Mouse (Mus musculus): ENCODE data around the gene Itpkb.
"Not testable (repeated sequence)": the region's sequence is repeated elsewhere in the genome, so short reads cannot be mapped to it uniquely, and the experiment has no call there.

Gene Itpkb

DNA sequence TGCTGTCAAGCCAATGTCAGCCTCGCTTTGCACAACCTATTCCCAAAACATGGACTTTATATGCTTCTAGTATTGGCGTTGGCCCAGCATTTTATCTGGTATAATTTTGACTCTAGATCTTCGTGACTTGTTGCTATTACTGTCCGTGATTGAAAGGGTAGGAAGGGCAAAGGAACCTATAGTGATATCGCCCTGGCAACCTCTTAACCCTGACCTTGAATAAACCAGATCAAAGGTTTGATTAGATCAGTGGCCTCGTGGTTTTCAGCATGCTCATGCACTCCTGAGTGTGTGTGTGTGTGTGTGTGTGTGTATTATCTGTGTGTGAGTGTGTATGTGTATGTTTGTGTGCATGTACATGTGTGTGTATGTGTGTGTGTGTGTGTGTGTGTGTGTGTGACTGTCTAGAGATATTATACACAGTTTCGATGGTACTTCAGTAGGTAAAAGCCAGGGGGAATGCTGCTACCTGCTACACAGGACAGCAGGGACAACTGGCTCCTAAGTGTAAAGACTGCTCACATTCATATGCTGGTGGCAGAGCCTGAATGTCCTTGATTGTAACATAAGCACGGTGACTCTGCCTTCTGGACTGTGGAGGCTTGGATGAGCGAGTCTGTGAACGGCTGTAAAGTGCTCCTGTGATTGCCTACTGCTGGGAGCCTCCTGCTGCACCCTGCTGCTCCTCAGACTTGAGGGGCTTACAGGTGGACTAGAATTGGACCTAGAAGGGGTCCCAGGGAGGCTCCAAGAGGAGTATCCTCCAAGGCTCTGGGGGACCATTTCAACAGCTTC, 40.8 kb downstream of the Itpkb start:
- no peak for DNase-seq

DNA sequence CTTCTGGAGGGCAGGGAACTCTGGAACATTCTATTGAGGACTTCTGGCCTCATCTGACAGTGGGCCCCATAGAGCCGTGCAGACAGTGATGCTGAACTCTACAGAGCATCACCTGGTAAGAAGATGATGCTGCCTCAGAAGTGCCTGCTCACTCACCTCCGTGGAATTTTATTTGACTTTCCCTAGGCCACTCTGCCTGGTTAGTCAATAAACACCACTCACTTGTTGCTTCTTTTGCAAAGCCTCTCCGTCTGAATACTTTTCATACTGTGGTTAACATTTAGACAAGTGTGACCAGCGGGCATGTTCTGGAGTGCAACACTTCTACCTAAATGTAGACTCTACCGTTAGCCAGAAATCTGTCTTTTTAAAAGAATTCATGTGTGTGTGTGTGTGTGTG, 42.0 kb downstream of the Itpkb start:
- DNase-seq: not testable (repeated sequence)

DNA sequence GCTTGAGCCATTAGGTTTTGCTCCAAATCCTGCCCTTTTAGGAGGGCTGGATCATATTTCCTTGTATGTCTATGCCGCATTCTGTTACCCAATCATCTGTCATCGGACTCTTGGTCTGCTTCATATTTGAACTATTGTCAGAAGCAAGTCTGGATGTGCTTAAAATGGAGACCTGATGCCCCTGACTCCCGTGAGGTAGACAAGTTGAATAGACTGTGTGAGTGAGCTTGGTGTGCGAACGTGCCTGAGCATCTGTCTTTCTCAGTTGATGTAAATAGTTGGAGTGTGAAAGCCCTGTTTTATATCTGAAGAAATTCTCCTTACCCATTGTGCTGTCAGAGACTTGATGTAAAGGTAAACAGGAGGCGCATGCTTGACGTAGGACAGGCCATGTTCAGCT, 46.3 kb downstream of the Itpkb start:
- no peak for DNase-seq

DNA sequence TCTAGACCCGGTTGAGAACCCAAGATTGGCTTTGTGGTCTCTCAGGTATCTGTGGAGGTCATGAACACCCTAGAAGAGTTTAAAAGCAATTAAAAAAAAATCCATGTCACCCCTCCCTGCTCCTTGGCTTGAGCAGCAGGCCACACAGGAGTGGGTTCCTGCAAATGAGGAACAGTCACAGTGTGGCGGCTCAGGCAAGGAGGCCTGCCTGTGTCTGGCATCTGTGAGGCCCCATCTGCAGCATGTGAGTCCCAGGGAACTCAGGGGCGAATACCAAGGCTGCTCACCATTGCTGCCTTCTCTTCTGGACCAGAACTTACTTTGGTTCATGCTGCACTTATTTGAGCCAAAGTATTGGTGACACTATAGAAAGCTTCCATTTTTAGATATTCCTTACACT, 49.3 kb downstream of the Itpkb start:
- no peak for DNase-seq

DNA sequence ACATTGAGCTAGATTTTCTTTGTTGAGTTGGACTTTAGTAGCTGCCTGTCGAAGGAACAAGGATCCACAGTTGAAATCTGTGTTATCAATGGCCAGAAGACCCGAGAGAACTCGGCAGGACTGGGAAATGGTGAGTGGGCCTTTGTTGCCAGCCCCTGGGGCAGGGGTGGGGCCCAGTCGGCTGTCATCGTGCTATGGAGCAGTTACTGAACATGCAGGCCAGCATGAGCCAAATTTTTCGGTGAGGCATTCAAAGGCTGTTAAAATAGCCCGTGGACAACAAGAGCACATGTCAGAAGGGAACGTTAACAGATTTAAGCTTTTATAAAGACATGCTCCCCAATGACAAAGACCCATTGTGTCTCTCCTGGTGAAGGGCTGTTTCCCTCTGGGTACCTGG, 52.1 kb downstream of the Itpkb start:
- peak in 1 of 2 experiments; percentile 43 for DNase-seq

DNA sequence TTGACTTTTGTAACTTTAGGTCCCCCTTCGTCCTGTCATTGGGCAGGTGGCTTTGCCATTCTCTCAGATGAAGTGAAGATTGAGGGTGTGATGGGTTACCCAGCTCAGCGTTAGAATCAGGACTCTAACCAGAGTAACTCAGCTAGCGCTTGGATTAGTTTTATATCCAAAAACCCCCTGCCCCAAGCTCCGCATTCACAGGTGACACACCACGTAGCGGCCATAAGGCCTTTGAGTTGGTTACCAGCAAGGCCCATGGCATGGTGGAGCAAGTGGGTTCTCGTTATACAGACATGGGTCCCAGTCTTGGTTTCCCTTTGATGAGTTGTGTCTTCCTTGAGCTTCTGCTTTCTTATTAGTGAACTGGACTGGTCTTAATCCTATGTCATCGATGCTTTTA, 53.6 kb downstream of the Itpkb start:
- DNase-seq: no peak

DNA sequence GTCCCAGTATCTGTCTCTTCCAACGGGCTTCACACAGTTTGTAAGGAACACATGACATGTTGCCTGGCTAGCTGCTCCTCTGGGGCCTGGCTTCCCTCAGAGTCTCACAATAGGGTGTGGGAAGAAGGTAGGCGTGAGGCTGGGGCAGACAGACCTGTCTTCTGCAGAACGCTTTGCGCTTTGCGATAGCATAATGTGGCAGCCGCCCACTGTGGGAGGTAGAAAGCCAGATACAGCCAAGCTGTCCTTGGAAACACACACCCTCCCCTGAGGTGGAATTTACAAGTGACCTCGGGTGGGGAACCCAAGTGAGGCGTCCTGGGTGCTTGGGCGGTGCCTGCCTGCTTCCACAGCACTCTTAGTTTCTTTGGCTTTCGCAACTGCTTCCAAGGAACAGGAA, 54.2 kb downstream of the Itpkb start:
- no peak for DNase-seq

DNA sequence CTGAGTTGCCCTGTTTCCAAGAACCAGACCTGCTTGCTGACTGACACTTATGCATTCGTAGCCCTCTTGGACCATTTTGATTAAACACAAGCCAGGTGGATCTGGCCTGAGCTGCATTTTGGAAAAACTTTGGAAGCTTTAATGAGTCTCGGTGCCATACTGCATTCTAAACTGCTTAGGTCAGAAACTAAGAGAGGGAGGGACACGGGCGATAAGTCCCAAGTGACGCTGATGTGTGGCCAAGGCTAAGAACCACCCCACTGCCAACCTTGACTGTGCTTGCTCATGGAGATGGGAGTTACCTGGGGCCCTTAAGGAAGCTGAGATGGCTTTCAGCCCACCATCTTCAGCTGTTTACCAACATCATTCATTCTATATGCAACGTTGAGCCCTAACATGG, 55.0 kb downstream of the Itpkb start:
- no peak for DNase-seq

DNA sequence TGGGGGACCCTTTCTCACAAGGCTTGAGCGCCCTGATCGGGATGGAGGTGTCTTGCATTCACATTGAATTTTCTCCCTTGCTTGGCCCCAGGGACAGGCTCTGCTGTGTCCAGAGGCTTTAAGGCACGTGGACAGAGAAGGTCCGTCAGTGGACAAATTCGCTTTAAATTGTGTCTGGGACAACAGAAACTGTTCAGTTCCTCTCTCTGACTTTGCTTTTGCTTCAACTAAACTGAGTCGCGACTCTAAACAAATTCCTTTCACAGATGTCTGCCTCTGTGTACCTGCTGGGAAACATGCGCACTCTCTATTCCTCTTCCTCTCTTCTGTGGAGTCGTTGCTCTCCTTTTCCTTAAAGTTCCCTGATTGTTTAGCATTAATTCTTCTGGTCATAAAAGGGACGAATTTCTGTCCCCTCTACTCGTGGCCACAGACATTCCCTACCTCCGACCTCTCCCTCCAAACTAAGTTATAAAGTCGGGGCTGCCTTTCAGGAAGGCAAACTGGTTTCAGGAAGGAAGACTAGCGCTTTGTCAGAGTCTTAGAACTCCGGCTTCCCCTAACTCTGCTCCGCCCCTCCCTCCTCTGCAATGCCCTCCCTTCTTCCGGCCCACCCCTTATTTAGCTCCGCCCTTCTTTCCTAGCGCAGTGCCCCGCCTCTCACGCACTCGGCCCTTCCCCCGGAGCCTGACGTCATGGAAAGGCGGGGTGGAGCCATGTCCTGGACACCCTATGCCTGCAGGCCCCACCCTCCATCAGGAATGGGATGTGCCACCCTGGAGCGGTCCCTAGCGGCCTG, 56.9 kb downstream of the Itpkb start:
- DNase-seq: peak; percentile 99 to 100

DNA sequence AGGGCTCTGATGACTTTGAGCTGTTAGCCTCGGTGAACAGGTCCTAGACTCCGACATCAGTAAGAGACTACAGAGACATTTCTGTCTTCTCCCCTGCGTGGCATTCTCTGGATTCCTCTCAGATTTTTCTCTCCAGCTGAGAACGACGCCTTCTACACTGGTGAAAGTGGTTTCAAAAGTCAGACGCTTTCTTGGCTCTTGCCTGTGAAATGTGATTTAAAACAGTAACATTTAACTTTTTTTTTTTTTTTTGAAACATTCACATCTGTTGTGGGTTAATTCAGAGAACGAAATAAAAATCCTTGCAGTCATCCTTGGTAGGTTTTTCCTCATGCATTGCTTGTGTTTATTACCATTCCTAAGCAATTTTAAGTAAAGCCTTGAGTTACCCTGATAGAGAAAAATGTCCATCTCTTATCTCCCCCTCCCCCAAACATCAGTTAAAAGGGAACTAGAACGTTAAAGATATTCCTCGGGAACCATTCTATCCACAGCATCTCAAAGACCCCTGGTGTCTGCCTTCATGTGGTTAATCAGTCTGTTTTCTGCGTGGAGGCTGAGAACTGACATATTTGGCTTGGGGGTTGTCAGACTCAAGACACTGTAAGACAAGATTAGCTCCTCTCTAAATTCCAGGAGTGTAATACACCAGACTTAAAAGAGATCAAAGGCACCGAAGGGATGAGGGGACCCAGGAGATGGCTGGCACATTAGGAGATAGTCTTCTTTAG, 57.6 kb downstream of the Itpkb start:
- DNase-seq: no peak

DNA sequence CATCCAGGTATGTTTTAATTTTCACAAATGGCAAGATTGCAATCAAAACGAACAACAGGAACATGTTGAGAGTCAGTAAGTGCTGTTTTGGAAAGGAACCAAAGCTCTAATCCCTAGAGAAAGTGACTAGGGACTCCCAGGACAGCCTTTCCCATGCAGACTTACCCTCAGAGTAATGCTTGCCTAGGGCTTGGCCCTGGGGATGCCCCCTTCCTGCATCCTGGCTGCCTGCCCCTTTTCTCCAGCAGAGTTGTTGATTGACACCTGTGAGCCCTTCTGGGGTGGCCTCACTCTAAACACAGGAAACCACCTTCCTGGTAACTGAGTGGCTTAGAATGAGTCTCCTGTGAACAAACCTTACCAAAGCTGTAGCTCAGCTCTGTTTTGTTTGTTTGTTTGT, 58.2 kb downstream of the Itpkb start:
- peak; percentile 38 to 50 for DNase-seq

DNA sequence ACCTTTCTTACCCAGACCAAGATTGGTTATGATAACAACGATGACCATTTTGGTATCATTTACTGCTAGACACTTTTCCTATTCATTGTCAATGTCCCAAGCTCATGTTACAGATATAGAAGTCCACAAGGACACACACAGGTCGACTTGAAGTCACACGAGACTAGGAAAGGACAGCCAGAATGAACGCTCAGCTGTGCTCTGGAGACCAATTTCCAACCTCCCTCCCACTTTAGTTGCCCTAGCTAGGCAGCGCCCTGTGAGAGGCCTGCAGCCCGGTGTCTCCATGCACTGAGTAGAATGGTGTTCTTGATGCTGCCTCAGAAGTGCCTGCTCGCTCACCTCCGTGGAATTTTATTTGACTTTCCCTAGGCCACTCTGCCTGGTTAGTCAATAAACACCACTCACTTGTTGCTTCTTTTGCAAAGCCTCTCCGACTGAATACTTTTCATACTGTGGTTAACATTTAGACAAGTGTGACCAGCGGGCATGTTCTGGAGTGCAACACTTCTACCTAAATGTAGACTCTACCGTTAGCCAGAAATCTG, 59.0 kb downstream of the Itpkb start:
- DNase-seq: not testable (repeated sequence)

DNA sequence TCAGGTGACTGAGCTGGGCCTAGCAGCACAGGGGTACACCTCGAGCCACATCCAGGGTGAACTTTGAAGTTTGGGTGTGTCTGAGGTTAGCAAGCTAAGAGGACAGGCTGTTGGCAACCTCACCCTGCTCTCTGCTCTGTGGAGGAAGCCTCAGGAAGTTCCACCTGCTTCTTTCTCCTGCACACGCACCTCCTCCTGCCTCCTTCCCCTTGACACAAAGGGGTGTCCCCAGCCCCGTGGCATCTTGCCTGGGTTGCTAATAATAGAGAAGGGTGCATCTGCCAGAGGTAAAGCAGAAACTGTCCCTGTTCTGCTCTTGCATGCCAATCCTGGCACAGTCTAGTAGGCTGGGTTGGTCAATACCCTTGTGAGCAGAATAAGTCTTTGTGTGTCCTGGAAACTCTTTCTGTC, 60.0 kb downstream of the Itpkb start:
- DNase-seq: peak; percentile 41 to 61

DNA sequence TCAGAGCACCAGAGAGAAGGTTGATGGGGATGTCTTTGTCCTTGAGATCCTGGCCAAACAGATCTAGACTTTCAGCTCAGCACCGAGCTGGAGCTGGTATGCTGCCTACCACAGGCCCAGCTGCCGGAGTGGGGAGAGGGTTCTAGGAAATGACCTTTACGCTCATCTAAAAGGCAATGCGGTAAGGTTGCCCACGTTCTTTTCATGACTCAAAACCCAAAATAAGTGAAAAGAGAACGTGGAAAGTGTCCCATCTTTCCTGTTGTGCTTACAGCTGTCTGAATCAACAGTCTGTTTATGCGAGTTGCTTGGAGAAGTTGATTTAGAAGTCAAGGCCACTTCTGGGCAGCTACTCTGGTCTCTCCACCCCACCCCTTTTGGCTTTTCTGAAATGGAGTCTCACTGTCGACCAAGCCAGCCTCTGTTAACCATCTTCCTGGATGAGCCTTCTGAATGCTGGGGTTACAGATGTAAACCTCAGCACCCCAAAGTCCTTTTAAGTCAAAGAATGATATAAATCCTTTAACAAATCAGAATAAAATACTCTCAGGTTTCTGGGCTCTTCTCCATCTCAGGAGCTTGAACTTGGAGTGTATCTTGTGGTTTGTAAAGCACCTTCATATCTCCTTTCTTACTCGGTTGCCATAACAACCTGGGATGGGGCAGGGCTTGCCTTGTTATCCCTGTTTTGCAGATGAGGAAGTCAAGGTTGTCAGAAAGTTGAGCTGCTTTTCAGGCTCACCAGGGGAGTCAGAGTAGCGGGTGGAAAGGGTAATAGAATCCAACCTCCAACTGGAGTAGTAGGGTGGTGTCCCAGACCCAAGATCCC, 60.7 kb downstream of the Itpkb start:
- no peak for DNase-seq

DNA sequence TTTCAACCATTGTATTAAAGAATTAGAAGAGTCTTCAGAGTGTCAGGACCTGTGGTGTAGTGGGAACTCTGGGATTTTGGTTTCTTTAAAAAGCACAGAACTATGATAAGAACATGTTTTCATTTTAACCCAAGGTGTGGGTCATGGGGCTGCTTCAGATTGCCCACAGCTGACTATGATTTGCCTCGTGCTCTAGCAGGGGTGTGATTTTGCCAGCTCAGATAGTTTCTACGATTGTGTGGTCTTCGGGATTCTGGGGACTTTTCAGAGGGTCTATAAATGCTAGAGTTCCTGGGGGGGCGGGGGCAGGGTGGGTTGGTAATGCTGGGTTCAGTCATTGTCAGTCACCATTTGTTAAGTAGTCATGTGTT, 61.3 kb downstream of the Itpkb start:
- no peak for DNase-seq

DNA sequence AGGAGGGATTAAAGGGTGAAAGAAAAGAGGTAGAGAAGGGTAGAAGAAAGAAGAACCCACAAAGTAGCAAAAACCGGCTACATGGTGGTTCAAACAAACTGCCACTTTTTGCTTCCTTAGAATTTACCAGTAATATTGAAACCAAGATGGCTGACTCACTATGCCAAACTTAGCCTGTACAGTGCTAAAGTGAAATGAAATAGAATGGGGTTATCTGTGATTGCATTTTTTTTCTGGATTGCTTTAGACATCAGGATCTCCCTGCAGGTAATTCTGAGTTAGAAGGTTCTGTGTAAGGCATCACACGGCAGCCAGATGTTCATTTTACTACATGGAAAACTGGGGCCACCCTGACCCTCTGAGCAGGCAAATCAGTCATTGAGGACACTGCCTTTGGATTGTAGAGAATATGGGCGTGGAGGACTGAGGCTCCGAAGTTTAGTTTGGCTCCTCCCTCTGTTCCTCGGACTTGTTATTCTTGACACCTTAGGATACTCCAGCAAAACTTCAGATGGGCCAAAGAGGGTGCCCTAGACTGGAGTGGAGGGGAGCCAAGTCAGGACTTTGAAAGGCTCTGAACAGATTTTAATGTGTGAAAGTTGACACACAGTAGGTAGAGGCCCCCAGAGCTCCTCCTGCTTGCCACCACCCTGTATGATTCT, 62.0 kb downstream of the Itpkb start:
- DNase-seq: no peak

DNA sequence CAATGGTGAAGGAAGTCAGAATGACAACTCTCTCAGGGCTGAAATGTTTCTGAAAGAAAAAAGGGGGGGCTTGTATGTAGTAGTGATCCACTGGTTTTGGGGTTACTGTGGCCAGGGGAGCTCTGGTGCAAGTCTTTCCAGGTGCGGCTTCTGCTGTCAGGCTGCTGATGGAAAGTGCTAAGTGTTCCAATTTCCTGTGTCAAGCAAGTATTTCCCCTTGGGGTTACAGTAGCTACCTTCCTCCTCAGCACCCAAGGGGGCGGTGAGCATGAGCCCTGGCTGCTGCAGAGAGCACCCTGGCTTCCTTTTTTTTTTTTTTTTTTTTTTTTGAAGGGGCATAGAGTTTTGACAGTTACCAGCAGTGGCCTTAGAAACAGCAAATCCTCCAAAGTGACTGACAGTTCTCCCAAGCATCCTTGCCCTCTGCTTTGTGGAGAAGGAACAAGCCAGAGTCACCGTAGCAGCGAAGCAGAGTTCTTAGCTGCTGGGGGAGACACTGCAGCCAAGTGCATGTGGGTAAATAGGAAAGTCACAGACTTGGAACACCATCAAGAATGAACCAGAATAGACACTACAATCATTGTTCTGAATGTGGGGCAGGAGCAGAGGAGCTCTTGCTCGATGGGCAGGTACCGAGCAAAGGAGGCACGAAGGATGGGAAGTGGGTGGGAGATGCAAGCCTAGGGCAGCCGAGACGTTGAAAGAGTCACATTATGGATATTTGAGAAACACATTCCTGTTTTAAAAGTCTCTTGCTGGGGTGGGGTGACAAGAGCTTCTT, 62.9 kb downstream of the Itpkb start:
- DNase-seq: no peak

DNA sequence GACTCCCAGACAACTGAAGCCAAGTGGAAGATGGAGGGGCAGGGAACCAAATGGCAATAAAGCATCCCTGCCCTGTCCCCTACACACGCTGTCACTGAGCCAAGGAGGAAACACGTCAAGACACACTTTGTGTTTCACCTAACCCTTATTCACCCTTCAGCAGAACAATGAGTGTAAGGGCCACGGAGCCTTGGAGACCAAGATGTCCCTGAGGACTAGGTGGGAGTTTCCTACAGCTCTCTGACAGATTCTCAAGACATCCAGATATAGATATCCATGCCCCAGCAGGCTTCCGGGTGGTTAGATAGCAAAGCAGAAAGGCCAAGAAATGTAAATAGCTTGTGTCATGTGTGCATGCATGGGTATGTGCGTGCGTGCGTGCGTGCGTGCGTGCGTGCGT, 63.6 kb downstream of the Itpkb start:
- no peak for DNase-seq

DNA sequence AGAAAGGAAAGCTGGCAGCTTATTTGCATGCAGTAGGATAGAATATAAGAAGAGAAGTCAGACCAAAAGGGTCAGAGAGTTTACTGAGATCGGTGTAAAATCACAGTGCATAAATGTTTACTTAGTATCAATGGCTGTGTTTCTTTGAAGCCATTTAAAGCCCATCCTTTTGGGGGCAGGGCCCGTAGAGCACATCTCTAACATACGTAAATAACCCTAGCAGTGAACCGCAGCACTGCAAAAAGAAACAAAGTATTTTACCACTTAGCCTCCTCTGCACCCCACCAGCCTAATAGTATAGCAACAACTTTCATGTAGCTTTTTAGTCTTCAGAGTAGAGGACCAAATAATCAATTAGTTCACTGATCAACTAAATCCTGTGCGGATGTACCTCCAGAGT, 67.4 kb downstream of the Itpkb start:
- no peak for DNase-seq

DNA sequence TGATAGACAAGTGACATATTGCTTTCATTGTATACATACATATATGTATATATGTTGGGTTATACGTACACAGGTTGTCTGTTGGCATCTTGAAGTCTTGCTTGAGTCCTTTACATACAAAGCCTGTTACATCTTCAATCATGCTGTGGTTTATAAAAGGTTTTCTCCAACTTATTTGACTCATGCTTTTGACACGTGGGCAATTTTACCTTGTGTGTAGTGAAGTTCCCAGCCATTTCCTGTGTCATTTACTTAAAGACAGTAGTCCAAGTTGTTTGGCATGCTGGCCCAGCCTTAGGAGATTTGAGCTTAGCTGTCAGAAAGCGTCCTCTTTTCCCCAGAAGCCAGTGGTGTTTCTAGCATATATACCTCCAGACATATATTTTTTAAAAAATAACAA, 68.2 kb downstream of the Itpkb start:
- DNase-seq: no peak

Measured in cerebellum, postnatal 10 days (tissue).